Comparison of ENCODE assay signal across 22 mouse cellular contexts in the genomic region with DNA sequence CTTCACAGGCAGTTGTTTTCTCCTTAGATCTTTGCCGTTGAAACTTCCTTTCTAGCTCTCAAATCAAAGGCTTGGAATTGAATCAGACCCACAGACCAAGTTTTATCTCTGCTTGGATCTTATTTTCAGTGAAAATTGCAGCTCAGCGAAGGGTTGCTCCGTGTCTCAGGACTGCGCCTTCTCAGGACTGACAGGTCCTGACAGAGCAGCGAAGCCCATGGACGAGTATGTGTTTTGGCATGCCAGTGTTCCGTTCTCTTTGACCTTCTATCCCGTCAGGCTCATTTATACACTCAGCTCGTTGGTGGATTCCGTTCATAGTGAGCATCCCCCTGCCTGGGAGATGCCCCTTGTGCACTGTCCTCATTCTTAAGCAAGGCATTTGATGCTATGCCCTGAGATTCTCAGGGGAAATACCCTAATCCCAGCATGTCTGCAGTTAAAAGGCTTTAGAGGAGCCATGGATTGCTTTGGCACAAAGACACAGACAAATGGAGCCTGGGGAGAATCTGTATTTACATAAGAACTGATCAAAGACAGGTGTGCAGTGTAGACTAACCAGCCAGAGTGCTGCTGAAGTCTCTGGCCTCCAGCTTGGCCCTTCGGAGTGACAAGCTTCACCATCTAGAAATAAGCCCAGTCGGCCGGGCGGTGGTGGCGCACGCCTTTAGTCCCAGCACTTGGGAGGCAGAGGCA. TPM values are rescaled to one million over a fixed set of nuclear protein-coding genes. Genes with fewer than 3 reads are reported as not detected.
DNase-seq lines count a peak whose midpoint lies in the region; ATAC-seq lines count a peak whose summit lies in the region.
"Had no signal": no experiment of that assay in that cellular context is flagged by ENCODE, and none has a peak within 500 bp of the region (broad histone marks: within the 10 kb centered on the region; RNA-seq: fewer than 3 reads in every experiment).

No protein-coding gene starts in this region.

- WGBS in hindbrain, embryonic 10.5 days, result 78% methylated on average over 16 of the region's 16 CpGs
- 78% methylated on average over 16 of the region's 16 CpGs for WGBS in hindbrain, embryonic 14.5 days
- WGBS in embryonic facial prominence, embryonic 15.5 days, result 39% methylated on average over 16 of the region's 16 CpGs

- peak overlapping the region; percentile 24 for H3K27ac ChIP-seq in hindbrain, embryonic 10.5 days
- no peak overlapping the region for H3K27ac ChIP-seq in hindbrain, embryonic 14.5 days
- peak overlapping the region; percentile 29; the same call in 1 of the 2 replicates for H3K27ac ChIP-seq in embryonic facial prominence, embryonic 15.5 days (replicated peaks)
- H3K27ac ChIP-seq: hindbrain, embryonic 12.5 days had no signal

- H3K4me3 ChIP-seq in hindbrain, embryonic 10.5 days, result no peak overlapping the region
- no peak overlapping the region for H3K4me3 ChIP-seq in hindbrain, embryonic 14.5 days (replicated peaks; ENCODE audit: low read length)
- no peak overlapping the region for H3K4me3 ChIP-seq in embryonic facial prominence, embryonic 15.5 days (replicated peaks)
- H3K4me3 ChIP-seq: erythroblast, embryonic 14.5 days; hindbrain, embryonic 12.5 days had no signal

- no peak overlapping the region for H3K9ac ChIP-seq in hindbrain, embryonic 14.5 days
- H3K9ac ChIP-seq in embryonic facial prominence, embryonic 15.5 days, result no peak overlapping the region
- H3K9ac ChIP-seq: forebrain, postnatal 0 days; hindbrain, embryonic 12.5 days had no signal

- H3K4me1 ChIP-seq in hindbrain, embryonic 10.5 days (replicated peaks), result no peaks in the 10 kb centered on the region
- H3K4me1 ChIP-seq in hindbrain, embryonic 14.5 days (replicated peaks; ENCODE audit: control insufficient read depth, insufficient read depth, low read length), result no peaks in the 10 kb centered on the region
- peaks cover 8% of the 10 kb centered on the region; the same call in 1 of the 2 replicates for H3K4me1 ChIP-seq in embryonic facial prominence, embryonic 15.5 days
- H3K4me1 ChIP-seq: hindbrain, embryonic 12.5 days had no signal

- H3K4me2 ChIP-seq in hindbrain, embryonic 14.5 days (replicated peaks), result no peak overlapping the region
- no peak overlapping the region for H3K4me2 ChIP-seq in embryonic facial prominence, embryonic 15.5 days (replicated peaks)
- H3K4me2 ChIP-seq: hindbrain, embryonic 12.5 days; liver, embryonic 11.5 days had no signal

- H3K36me3 ChIP-seq in hindbrain, embryonic 10.5 days, result peaks cover 26% of the 10 kb centered on the region
- peaks cover 8% of the 10 kb centered on the region; the same call in 1 of the 2 replicates for H3K36me3 ChIP-seq in hindbrain, embryonic 14.5 days (replicated peaks; ENCODE audit: control insufficient read depth, insufficient read depth)
- peaks cover 26% of the 10 kb centered on the region for H3K36me3 ChIP-seq in embryonic facial prominence, embryonic 15.5 days

- H3K27me3 ChIP-seq in hindbrain, embryonic 10.5 days (ENCODE audit: insufficient read depth, poor library complexity, severe bottlenecking), result no peaks in the 10 kb centered on the region
- no peaks in the 10 kb centered on the region for H3K27me3 ChIP-seq in hindbrain, embryonic 14.5 days (ENCODE audit: control insufficient read depth, insufficient read depth, low read length)
- H3K27me3 ChIP-seq in embryonic facial prominence, embryonic 15.5 days, result no peaks in the 10 kb centered on the region
- H3K27me3 ChIP-seq: hindbrain, embryonic 12.5 days had no signal

- no peak for DNase-seq in hindbrain, embryonic 10.5 days (ENCODE audit: low spot score)
- no peak for DNase-seq in hindbrain, embryonic 14.5 days (ENCODE audit: low spot score)
- peak; percentile 71 for DNase-seq in ES-CJ7 (ENCODE audit: low read depth, low spot score)
- peak; percentile 78 for DNase-seq in ZHBTc4 (ENCODE audit: low read depth, low spot score)
- no peak for DNase-seq in left cerebral cortex, adult 9 months (ENCODE audit: low spot score in 2 of 2)
- DNase-seq in adrenal gland, postnatal 14 days, result no peak
- no peak for DNase-seq in lung, postnatal 14 days
- DNase-seq: adrenal gland, postnatal 25 days; cerebellum, adult 2 months; forebrain, postnatal 0 days; gastrocnemius, postnatal 36 days; kidney, adult 9 months; kidney, postnatal 25 days; lung, adult 18-20 months; lung, postnatal 4 days; retina, postnatal 1 day; thymus, postnatal 14 days had no signal

- no peak for ATAC-seq in hindbrain, embryonic 14.5 days (ENCODE audit: low FRiP score)
- ATAC-seq in embryonic facial prominence, embryonic 15.5 days (ENCODE audit: insufficient number of reproducible peaks, low FRiP score, low TSS enrichment, low read depth), result 0 out of 2 replicates have a peak, but pooled peaks have one; percentile 34
- ATAC-seq: activated CD4-positive, CD25-positive, alpha-beta regulatory T cell, adult 4 months; forebrain, postnatal 0 days had no signal

- H3K9me3 ChIP-seq in hindbrain, embryonic 10.5 days, result 0 out of 2 replicates have a peak, but pooled peaks cover 7% of the 10 kb centered on the region
- peaks cover 10% of the 10 kb centered on the region; the same call in 1 of the 2 replicates for H3K9me3 ChIP-seq in hindbrain, embryonic 14.5 days (ENCODE audit: control insufficient read depth, low read length)
- 0 out of 2 replicates have a peak, but pooled peaks cover 6% of the 10 kb centered on the region for H3K9me3 ChIP-seq in embryonic facial prominence, embryonic 15.5 days (replicated peaks)
- H3K9me3 ChIP-seq: hindbrain, embryonic 12.5 days had no signal

RNA-seq across cellular contexts. Expression of a gene that starts 23.1 kb away (rescaled TPM):
- 978 and 1,090 TPM in 2 replicates for polyA plus RNA-seq in hindbrain, embryonic 10.5 days (2016; fragmentation: Nextera tagmentation; extraction: Ambion mirVana)
- polyA plus RNA-seq in hindbrain, embryonic 14.5 days (2014; fragmentation: Nextera tagmentation; extraction: Ambion mirVana), result 624 and 685 TPM in 2 replicates
- polyA plus RNA-seq in embryonic facial prominence, embryonic 15.5 days (2015; fragmentation: Nextera tagmentation; extraction: Ambion mirVana), result 1,231 and 1,256 TPM in 2 replicates
- total RNA-seq in adrenal gland, postnatal 14 days (2021), result 771 and 936 TPM in 2 replicates

Comparison
In these comparisons a context has a peak if more than half of its experiments do, and no peak if none do; other contexts are left out.
1. DNase-seq: peak in ES-CJ7 (single experiment) and ZHBTc4 (single experiment); none in hindbrain, embryonic 10.5 days (single experiment), hindbrain, embryonic 14.5 days (single experiment), left cerebral cortex, adult 9 months (0 of 2), adrenal gland, postnatal 14 days (single experiment) and lung, postnatal 14 days (single experiment).